Mouse (Mus musculus): ENCODE measurements around the gene Tbc1d14.

GRCm38 (mm10) chr5:36522782-36523181 is 70.3 kb downstream of the Tbc1d14 start:
- TF ChIP-seq CTCF (IDR thresholded peaks at IDR 0.05; ENCODE audit: insufficient read depth, low read length) (no peak), POLR2A (IDR thresholded peaks at IDR 0.05; ENCODE audit: borderline replicate concordance, extremely low read depth, low read depth, low read length) (no peak)

Measured in lung, adult 2 months (tissue).